Mouse (Mus musculus) heart, adult 18-20 months (tissue): ENCODE measurements around the gene Anapc16. TPM values are rescaled to one million over a fixed set of nuclear protein-coding genes. Genes with fewer than 3 reads are reported as not detected.

Experiments used
- DNase-seq, 2 experiments: peaks; one replicate each; pipeline ENCODE4 v3.0.0; 2021 to 2022; ENCODE audit warnings: mixed read lengths in 1 of 2
- total RNA-seq, 2 experiments: library from RNA; stranded (reverse); gene quantifications; 2 replicates each; pipeline ENCODE4 v1.2.3; 2021

Anapc16 gene
- total RNA-seq, 2 experiments from 2014 or later = 73.8 to 84.0 TPM

- peak in 1 of 2 experiments; percentile 55 for DNase-seq
These were observed 52.9 kb downstream of the Anapc16 start for GRCm38 (mm10) chr10:59949783-59950605.

- peak; percentile 61 to 69 for DNase-seq
These were observed 53.7 kb downstream of the Anapc16 start for GRCm38 (mm10) chr10:59949255-59949648.

- DNase-seq = peak; percentile 80 to 81
These were observed 54.3 kb downstream of the Anapc16 start for GRCm38 (mm10) chr10:59948363-59949254.

GRCm38 (mm10) chr10:59947296-59948073 lies 55.5 kb downstream of the Anapc16 start:
- DNase-seq = peak; percentile 62 to 69

- no peak for DNase-seq
These were observed 56.6 kb downstream of the Anapc16 start for GRCm38 (mm10) chr10:59946362-59946761.

- DNase-seq = no peak
These were observed 57.5 kb downstream of the Anapc16 start for GRCm38 (mm10) chr10:59945416-59945815.

GRCm38 (mm10) chr10:59943421-59943989 lies 59.4 kb downstream of the Anapc16 start:
- DNase-seq = peak; percentile 85 to 87

- DNase-seq = peak; percentile 70 to 82
These were observed 60.0 kb downstream of the Anapc16 start for GRCm38 (mm10) chr10:59942847-59943420.

- DNase-seq = no peak
These were observed 60.6 kb downstream of the Anapc16 start for GRCm38 (mm10) chr10:59942281-59942846.

- no peak for DNase-seq
These were observed 63.9 kb downstream of the Anapc16 start for GRCm38 (mm10) chr10:59939081-59939480.

- no peak for DNase-seq
These were observed 64.3 kb downstream of the Anapc16 start for GRCm38 (mm10) chr10:59938662-59939061.

Other genes with a start within 250 kb of the Anapc16 start
- 10 to 100 TPM; 38.6 to 42.3 TPM for gene Dnajb12, start 123.6 kb downstream of the Anapc16 start, total RNA-seq
- 100 to 1,000 TPM; 158 to 190 TPM for gene Ddit4, start 51.3 kb downstream of the Anapc16 start, total RNA-seq
- gene Ascc1, start 330 bp downstream of the Anapc16 start, total RNA-seq = 10 to 100 TPM; 23.2 to 25.9 TPM
- 10 to 100 TPM; 10.3 to 16.2 TPM for gene Spock2, start 103.1 kb upstream of the Anapc16 start, total RNA-seq
- gene Chst3, start 216.1 kb upstream of the Anapc16 start, total RNA-seq = 1 to 10 TPM in 1 of 2 experiments, under 1 TPM in 1; 0.74 to 1.5 TPM